In the genomic region with DNA sequence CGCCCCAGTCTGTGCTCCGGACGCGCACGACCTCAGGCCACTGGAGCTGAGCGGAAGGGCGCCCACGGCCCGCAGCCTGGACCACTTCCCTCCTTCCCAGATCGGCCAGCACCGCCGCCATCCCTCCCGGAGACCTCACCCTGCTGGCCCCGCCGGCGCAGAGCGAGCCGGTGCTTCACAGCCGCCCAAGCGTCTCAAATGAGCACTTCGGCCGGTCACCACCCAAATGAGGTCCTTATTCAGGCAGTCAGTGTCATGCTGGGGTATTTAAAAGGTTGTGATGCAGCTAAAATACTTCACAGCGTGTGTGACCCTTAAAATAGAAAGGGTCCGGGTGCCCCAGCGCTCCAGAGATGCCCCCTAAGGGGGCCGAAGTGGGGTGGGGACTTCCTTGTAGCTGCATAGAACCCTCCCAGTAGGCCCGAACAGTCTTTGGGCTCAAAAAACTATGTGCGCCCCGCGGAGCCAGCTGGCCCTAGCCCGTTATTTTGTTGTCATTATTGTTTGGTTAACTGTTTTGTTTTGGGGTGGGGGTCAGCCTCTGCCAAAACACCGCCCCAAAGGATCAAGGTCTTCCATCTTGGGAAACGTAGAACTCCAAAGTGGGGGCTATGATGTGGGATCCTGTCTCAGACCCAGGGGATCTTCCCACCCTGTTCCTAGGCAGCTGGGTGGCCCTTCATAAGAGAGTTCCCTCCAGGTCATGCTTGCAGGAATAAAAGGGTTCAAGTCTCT, we compare ENCODE assay signal across 13 mouse cellular contexts. TPM values are rescaled to one million over a fixed set of nuclear protein-coding genes. Genes with fewer than 3 reads are reported as not detected.
DNase-seq lines count a peak whose midpoint lies in the region; ATAC-seq and TF ChIP-seq lines count a peak whose summit lies in the region.
"Had no signal": no experiment of that assay in that cellular context is flagged by ENCODE, and none has a peak within 500 bp of the region (broad histone marks: within the 10 kb centered on the region; RNA-seq: fewer than 3 reads in every experiment).

No protein-coding gene starts in this region.

- no peak for DNase-seq in heart, adult 11 months
- DNase-seq in ES-CJ7 (ENCODE audit: low read depth, low spot score) = peak; percentile 65
- no peak for DNase-seq in gastrocnemius, adult 2 months
- DNase-seq in adrenal gland, adult 18-20 months (ENCODE audit: low spot score in 2 of 2) = no peak
- no peak for DNase-seq in natural killer cell, adult 2 months (ENCODE audit: low spot score in 2 of 2)
- DNase-seq: cerebellum, adult 18-20 months; liver, embryonic 13.5 days had no signal

- no peak for TF ChIP-seq CTCF in gastrocnemius, adult 2 months (IDR thresholded peaks at IDR 0.05)

- intact Hi-C loops in gastrocnemius, adult 2 months (cut with DNase I) = no loop called here

- 3% methylated on average over 33 of the region's 33 CpGs for WGBS in heart, embryonic 15.5 days
- WGBS in embryonic facial prominence, embryonic 15.5 days = 1% methylated on average over 33 of the region's 33 CpGs

- no peak overlapping the region for H3K27ac ChIP-seq in heart, embryonic 15.5 days
- H3K27ac ChIP-seq in embryonic facial prominence, embryonic 15.5 days (replicated peaks) = no peak overlapping the region
- H3K27ac ChIP-seq in gastrocnemius, adult 2 months = no peak overlapping the region
- H3K27ac ChIP-seq: kidney, postnatal 0 days; liver, embryonic 13.5 days had no signal

- H3K4me2 ChIP-seq in heart, embryonic 15.5 days = peak overlapping the region; percentile 39; the same call in 1 of the 2 replicates
- no peak overlapping the region for H3K4me2 ChIP-seq in embryonic facial prominence, embryonic 15.5 days (replicated peaks)
- H3K4me2 ChIP-seq: liver, embryonic 13.5 days had no signal

- no peak overlapping the region; the same call in 1 of the 2 replicates for H3K9ac ChIP-seq in heart, embryonic 15.5 days
- H3K9ac ChIP-seq in embryonic facial prominence, embryonic 15.5 days = no peak overlapping the region
- H3K9ac ChIP-seq: liver, embryonic 13.5 days had no signal

- no peaks in the 10 kb centered on the region for H3K9me3 ChIP-seq in heart, embryonic 15.5 days (replicated peaks)
- no peaks in the 10 kb centered on the region for H3K9me3 ChIP-seq in embryonic facial prominence, embryonic 15.5 days (replicated peaks)
- H3K9me3 ChIP-seq: liver, embryonic 13.5 days had no signal

- no peak for ATAC-seq in heart, embryonic 15.5 days (replicated peaks; ENCODE audit: insufficient number of reproducible peaks, insufficient read depth, low FRiP score, low read depth)
- ATAC-seq in embryonic facial prominence, embryonic 15.5 days (ENCODE audit: insufficient number of reproducible peaks, low FRiP score, low TSS enrichment, low read depth) = no peak
- ATAC-seq in megakaryocyte progenitor cell, adult 5-6 weeks (replicated peaks; ENCODE audit: poor library complexity) = 0 out of 2 replicates have a peak, but pooled peaks have one; percentile 23

- peaks cover 11% of the 10 kb centered on the region for H3K4me1 ChIP-seq in heart, embryonic 15.5 days (replicated peaks)
- peaks cover 12% of the 10 kb centered on the region; the same call in 1 of the 2 replicates for H3K4me1 ChIP-seq in embryonic facial prominence, embryonic 15.5 days
- H3K4me1 ChIP-seq: liver, embryonic 13.5 days had no signal

- peak overlapping the region; percentile 28 for H3K4me3 ChIP-seq in heart, embryonic 15.5 days
- 0 out of 2 replicates have a peak overlapping the region, but pooled peaks have one; percentile 7 for H3K4me3 ChIP-seq in embryonic facial prominence, embryonic 15.5 days (replicated peaks)
- H3K4me3 ChIP-seq in gastrocnemius, adult 2 months = no peak overlapping the region
- H3K4me3 ChIP-seq: liver, embryonic 13.5 days had no signal

- peaks cover 86% of the 10 kb centered on the region for H3K27me3 ChIP-seq in heart, embryonic 15.5 days
- peaks cover 89% of the 10 kb centered on the region for H3K27me3 ChIP-seq in embryonic facial prominence, embryonic 15.5 days

- no peaks in the 10 kb centered on the region for H3K36me3 ChIP-seq in heart, embryonic 15.5 days
- H3K36me3 ChIP-seq in embryonic facial prominence, embryonic 15.5 days = no peaks in the 10 kb centered on the region
- H3K36me3 ChIP-seq: liver, embryonic 13.5 days had no signal

RNA-seq across cellular contexts. Expression of a gene that starts 15.4 kb away (rescaled TPM):
- polyA plus RNA-seq in heart, embryonic 15.5 days (2015; fragmentation: Nextera tagmentation; extraction: Ambion mirVana) = 2.1 and 6.4 TPM in 2 replicates
- polyA plus RNA-seq in embryonic facial prominence, embryonic 15.5 days (2015; fragmentation: Nextera tagmentation; extraction: Ambion mirVana) = not detected in 2 replicates
- total RNA-seq in megakaryocyte progenitor cell, adult 5-6 weeks (2015) = not detected in 2 replicates
- total RNA-seq in megakaryocyte progenitor cell, adult 5-6 weeks (2017) = not detected in 2 replicates
- not detected for total RNA-seq in gastrocnemius, adult 2 months (2021)
- total RNA-seq in adrenal gland, adult 18-20 months (2021) = not detected
- polyA plus RNA-seq: C2C12; kidney, postnatal 0 days; liver, embryonic 13.5 days; neural tube, embryonic 14.5 days had no signal
